Mouse (Mus musculus): ENCODE results near the gene Kmt2e. TPM values are rescaled to one million over a fixed set of nuclear protein-coding genes. Genes with fewer than 3 reads are reported as not detected.

Kmt2e gene
- polyA plus RNA-seq, 1 experiment from 2014 or later, result 151 TPM

DNA sequence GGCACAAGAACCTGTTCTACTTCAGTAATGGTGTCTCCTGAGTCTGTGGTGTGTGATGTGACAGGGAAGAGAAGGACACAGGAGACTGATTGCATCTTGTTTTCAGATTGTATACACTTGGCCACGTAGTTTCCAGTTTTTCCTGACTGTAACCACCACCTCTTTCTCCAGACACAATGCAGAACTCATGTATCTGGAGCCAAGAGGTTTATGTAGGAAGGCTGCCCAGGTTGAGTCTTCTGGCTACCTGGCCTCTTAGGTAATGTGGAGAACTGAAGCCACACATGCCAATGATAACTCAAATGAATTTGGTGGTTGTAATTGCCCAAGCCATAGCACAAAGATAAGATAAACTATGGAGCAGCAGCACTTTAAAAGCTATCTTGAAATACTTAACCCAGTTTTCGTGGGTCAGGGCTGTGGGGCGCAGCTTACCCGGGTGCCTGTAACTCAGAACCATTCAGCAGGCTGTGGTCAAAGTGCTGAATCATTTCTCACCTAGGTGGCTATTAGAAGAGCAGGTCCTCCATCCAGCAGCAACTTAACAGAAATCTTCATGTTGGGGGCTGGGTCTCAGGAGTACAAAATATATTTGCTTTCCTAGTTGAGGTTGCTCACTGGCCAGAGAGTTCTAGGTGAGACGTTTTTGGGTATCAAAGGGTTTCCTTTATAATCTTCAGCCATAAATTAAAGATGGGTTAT is 21.8 kb upstream of the Kmt2e start:
- no peak overlapping the region for H3K9ac ChIP-seq
- H3K36me3 ChIP-seq, result peaks cover 28% of the 10 kb centered on the region
- peak overlapping the region; percentile 91 for H3K27ac ChIP-seq (replicated peaks)
- H3K4me3 ChIP-seq, result no peak overlapping the region
- no peaks in the 10 kb centered on the region for H3K9me3 ChIP-seq
- WGBS, result 86% methylated on average over 5 of the region's 5 CpGs
- no peak overlapping the region for H3K4me2 ChIP-seq
- no peaks in the 10 kb centered on the region for H3K27me3 ChIP-seq
- no peak for ATAC-seq (ENCODE audit: low read depth)
- H3K4me1 ChIP-seq (replicated peaks), result peaks cover 93% of the 10 kb centered on the region

DNA sequence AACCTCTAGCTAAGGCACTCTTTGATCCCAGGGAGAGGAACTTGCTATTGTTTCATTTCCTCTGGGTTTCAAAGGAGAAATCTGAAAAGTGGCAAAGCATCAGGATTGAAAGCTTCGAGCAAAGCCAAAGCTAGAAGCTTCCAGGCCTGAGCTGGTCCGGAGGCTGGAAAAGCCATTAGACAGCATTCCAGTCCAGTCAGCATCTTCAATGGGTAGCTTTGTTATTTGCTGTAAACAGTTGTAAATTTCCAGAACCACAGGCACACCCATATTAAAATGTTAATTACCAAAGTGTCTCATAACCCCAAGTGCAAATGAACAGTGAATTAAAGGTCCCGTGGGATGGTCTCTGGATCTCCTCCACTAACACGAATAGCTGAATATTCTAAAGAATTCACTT is 21.2 kb upstream of the Kmt2e start:
- Histone ChIP-seq H3K4me2 (no peak overlapping the region), H3K9me3 (no peaks in the 10 kb centered on the region), H3K27ac (replicated peaks) (peak overlapping the region; percentile 91), H3K27me3 (no peaks in the 10 kb centered on the region), H3K4me3 (no peak overlapping the region), H3K36me3 (peaks cover 28% of the 10 kb centered on the region), H3K9ac (no peak overlapping the region), H3K4me1 (replicated peaks) (peaks cover 93% of the 10 kb centered on the region)
- WGBS, result 21% methylated on average over 4 of the region's 4 CpGs
- no peak for ATAC-seq (ENCODE audit: low read depth)

- no peak overlapping the region for H3K4me3 ChIP-seq
- peak; percentile 17; the same call in 1 of the 2 replicates for ATAC-seq (ENCODE audit: low read depth)
- peak overlapping the region; percentile 34 for H3K9ac ChIP-seq
- H3K27ac ChIP-seq (replicated peaks), result peak overlapping the region; percentile 91
- H3K4me2 ChIP-seq, result peak overlapping the region; percentile 25
- H3K4me1 ChIP-seq (replicated peaks), result peaks cover 93% of the 10 kb centered on the region
- H3K36me3 ChIP-seq, result peaks cover 28% of the 10 kb centered on the region
- 18% methylated on average over 12 of the region's 12 CpGs for WGBS
- H3K9me3 ChIP-seq, result no peaks in the 10 kb centered on the region
- H3K27me3 ChIP-seq, result no peaks in the 10 kb centered on the region
Observed at GRCm38 (mm10) chr5:23413575-23414470, 20.4 kb upstream of the Kmt2e start.

DNA sequence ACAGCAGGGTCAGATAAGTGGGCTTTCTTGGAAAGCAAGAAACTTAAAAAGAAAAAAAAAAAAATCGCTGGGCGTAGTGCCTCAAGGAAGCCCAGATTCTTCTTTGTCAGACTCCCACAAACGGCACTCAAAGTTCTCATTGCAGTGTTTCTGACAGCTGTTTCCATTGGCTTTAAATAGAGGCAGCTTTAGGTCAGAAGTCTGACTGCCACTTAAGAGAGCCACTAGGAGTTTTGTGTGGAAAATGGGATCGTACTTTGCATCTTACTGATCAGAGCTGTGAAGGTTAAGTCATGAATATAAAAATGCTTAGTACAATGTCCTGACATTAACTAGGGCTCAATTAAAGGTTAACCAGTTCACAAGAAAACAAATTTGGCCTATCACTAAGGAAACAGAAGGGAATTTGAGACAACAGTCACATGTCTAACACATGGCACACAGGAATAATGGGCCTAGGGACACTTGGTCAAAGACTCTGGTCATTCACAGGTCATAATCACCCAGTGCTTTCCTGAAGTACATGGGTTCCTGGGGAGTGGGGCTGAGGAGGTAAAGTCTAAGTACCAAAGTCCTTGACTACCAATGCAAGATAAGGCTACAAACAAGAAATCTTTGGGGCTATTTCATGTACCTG is 19.6 kb upstream of the Kmt2e start:
- ATAC-seq (ENCODE audit: low read depth), result no peak
- Histone ChIP-seq H3K4me3 (no peak overlapping the region), H3K36me3 (peaks cover 21% of the 10 kb centered on the region), H3K27me3 (no peaks in the 10 kb centered on the region), H3K9ac (peak overlapping the region; percentile 34), H3K27ac (replicated peaks) (peak overlapping the region; percentile 91), H3K4me1 (replicated peaks) (peaks cover 97% of the 10 kb centered on the region), H3K9me3 (no peaks in the 10 kb centered on the region), H3K4me2 (peak overlapping the region; percentile 25)
- WGBS, result 15% methylated on average over 4 of the region's 4 CpGs

DNA sequence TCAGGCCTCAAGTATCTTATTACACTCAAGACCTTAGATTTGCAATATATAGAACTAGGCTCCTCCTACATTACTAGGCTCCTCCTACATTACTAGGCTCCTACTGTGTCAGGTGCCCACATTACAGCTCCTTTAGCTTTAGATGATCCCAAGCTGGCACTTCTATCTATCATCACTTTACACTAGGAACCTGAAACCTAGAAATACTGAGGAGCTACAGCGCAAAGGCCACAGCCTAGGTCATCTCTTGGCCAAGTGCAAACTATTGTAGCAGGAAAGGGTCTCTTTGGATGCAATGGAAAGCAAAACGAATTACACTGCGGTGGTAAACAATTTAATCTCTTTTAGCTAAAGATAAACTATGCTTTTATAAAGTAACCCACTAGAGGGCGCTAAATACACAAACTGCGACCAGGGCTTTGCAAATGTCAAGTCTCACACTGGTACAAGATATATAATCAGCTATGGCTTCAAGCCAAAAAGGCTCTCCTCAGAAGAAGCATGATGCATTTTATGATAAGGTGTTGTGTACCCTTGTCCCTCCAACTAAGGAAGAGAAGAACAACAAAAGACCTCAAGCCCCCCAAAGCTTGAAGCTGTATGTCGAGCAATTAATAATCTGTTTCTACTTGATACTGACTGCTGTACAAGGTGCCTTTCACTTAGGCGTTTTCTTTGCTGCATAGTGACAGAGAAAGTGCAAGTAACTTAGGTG is 18.5 kb upstream of the Kmt2e start:
- Histone ChIP-seq H3K9ac (peak overlapping the region; percentile 46; the same call in 1 of the 2 replicates), H3K4me2 (peak overlapping the region; percentile 19), H3K4me3 (no peak overlapping the region), H3K27me3 (no peaks in the 10 kb centered on the region), H3K36me3 (peaks cover 12% of the 10 kb centered on the region), H3K27ac (replicated peaks) (peak overlapping the region; percentile 91), H3K9me3 (no peaks in the 10 kb centered on the region), H3K4me1 (replicated peaks) (peaks cover 99% of the 10 kb centered on the region)
- ATAC-seq (ENCODE audit: low read depth), result 0 out of 2 replicates have a peak, but pooled peaks have one; percentile 12
- 31% methylated on average over 7 of the region's 7 CpGs for WGBS

DNA sequence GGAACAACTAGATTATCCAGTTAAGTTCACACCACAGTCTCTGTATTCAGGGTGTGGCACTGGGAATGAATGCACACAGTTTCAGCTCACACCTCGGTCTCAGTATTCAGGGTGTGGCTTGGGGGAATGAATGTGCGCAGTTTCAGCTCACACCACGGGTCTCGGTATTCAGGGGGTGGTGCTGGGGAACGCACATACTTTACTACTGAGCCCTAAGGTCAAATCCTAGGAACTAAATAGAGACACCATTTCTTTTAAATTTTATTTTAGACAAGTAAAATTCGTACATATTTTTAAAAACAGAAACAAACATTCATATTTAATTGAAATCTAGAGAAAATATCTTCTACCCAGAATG is 18.0 kb upstream of the Kmt2e start:
- Histone ChIP-seq H3K27ac (replicated peaks) (peak overlapping the region; percentile 61), H3K9me3 (no peaks in the 10 kb centered on the region), H3K9ac (no peak overlapping the region), H3K4me2 (peak overlapping the region; percentile 9), H3K4me3 (no peak overlapping the region), H3K36me3 (peaks cover 9% of the 10 kb centered on the region; the same call in 1 of the 2 replicates), H3K4me1 (replicated peaks) (peaks cover 96% of the 10 kb centered on the region), H3K27me3 (no peaks in the 10 kb centered on the region)
- ATAC-seq (ENCODE audit: low read depth), result no peak
- WGBS, result 39% methylated on average over 6 of the region's 6 CpGs

GRCm38 (mm10) chr5:23417716-23418115 is 16.5 kb upstream of the Kmt2e start:
- peak overlapping the region; percentile 97 for H3K27ac ChIP-seq (replicated peaks)

GRCm38 (mm10) chr5:23418147-23418781 is 16.0 kb upstream of the Kmt2e start:
- 1% methylated on average over 40 of the region's 40 CpGs for WGBS
- no peaks in the 10 kb centered on the region for H3K9me3 ChIP-seq
- H3K4me3 ChIP-seq, result peak overlapping the region; percentile 54
- ATAC-seq (ENCODE audit: low read depth), result peak; percentile 85
- H3K4me1 ChIP-seq (replicated peaks), result peaks cover 79% of the 10 kb centered on the region
- H3K27ac ChIP-seq (replicated peaks), result peak overlapping the region; percentile 97
- H3K36me3 ChIP-seq, result peaks cover 10% of the 10 kb centered on the region
- H3K4me2 ChIP-seq, result peak overlapping the region; percentile 78
- H3K9ac ChIP-seq, result peak overlapping the region; percentile 79
- H3K27me3 ChIP-seq, result no peaks in the 10 kb centered on the region

More at GRCm38 (mm10) chr5:23417716-23418115, 16.5 kb upstream of the Kmt2e start:
- H3K36me3 ChIP-seq, result peaks cover 6% of the 10 kb centered on the region; the same call in 1 of the 2 replicates
- peaks cover 81% of the 10 kb centered on the region for H3K4me1 ChIP-seq (replicated peaks)
- ATAC-seq (ENCODE audit: low read depth), result no peak
- H3K4me2 ChIP-seq, result peak overlapping the region; percentile 78
- peak overlapping the region; percentile 79 for H3K9ac ChIP-seq
- H3K4me3 ChIP-seq, result peak overlapping the region; percentile 54
- H3K27me3 ChIP-seq, result no peaks in the 10 kb centered on the region
- WGBS, result 71% methylated on average over 2 of the region's 2 CpGs
- no peaks in the 10 kb centered on the region for H3K9me3 ChIP-seq

- Histone ChIP-seq H3K4me3 (peak overlapping the region; percentile 54), H3K4me1 (replicated peaks) (peaks cover 72% of the 10 kb centered on the region), H3K27me3 (no peaks in the 10 kb centered on the region), H3K27ac (replicated peaks) (peak overlapping the region; percentile 97), H3K4me2 (peak overlapping the region; percentile 78), H3K36me3 (peaks cover 15% of the 10 kb centered on the region), H3K9me3 (no peaks in the 10 kb centered on the region), H3K9ac (peak overlapping the region; percentile 79)
- WGBS, result 5% methylated on average over 18 of the region's 18 CpGs
- no peak for ATAC-seq (ENCODE audit: low read depth)
Observed at GRCm38 (mm10) chr5:23418797-23419595, 15.2 kb upstream of the Kmt2e start.

GRCm38 (mm10) chr5:23419616-23420170 is 14.5 kb upstream of the Kmt2e start:
- H3K4me1 ChIP-seq (replicated peaks), result peaks cover 68% of the 10 kb centered on the region
- H3K4me2 ChIP-seq, result peak overlapping the region; percentile 78
- no peaks in the 10 kb centered on the region for H3K27me3 ChIP-seq
- H3K9ac ChIP-seq, result peak overlapping the region; percentile 79; the same call in 1 of the 2 replicates
- 34% methylated on average over 7 of the region's 7 CpGs for WGBS
- H3K36me3 ChIP-seq, result peaks cover 22% of the 10 kb centered on the region
- no peak for ATAC-seq (ENCODE audit: low read depth)
- H3K4me3 ChIP-seq, result peak overlapping the region; percentile 54; the same call in 1 of the 2 replicates
- peak overlapping the region; percentile 97 for H3K27ac ChIP-seq (replicated peaks)
- H3K9me3 ChIP-seq, result no peaks in the 10 kb centered on the region

Data from neural tube, embryonic 13.5 days (tissue).